Mouse (Mus musculus) heart, postnatal 0 days (tissue): ENCODE measurements at regions not wholly inside any gene's neighbourhood (a gene's known extent, or its start where the extent isn't known, plus 50 kb on each side); places are given as distances from the start of the nearest gene placed in this dataset.

ENCODE experiments used
- CTCF ChIP-seq: IDR thresholded peaks from 2 replicates; pipeline ENCODE4 v1.5.1; 2016; ENCODE audit warnings: antibody characterized with exemption, control low read depth, low read depth
- EP300 ChIP-seq: IDR thresholded peaks from 2 replicates; pipeline ENCODE4 v1.6.1; 2016; ENCODE audit warnings: antibody characterized with exemption, low read depth

DNA sequence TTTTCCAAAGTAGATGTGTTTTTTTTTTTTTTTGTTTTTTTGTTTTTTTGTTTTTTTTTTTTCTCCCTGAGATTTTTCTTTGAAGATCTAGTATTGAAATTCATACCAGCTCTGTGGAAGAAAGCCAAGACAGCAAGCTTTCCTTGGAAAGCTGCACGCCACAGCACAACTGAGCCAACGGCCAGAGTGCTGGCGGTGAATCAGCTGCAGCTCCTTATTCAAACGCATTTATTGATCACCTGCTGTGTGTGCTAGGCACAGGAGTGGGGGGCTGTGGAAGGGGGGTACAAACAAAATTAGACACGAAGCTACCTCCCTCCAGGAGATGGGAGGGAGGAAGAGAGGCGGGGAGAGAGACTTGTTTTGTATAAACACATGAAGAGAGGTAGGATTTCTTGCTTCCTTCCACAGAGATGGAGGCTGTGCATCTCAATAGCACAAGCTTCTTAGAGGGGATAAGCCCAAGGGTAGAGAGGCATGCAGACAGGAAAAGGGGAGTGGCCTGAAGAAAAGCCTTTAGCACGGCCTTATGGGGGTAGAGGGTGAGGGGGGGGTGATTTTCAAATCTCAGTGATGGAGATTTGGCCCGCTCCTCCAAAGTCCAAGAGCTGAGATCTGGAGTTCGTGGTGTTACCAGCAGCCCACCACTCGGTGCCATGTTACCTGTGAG lies 170.1 kb upstream of the Pum3 start:
- TF ChIP-seq CTCF (no peak), EP300 (no peak)
